Mouse (Mus musculus): ENCODE data around the gene Cts6. TPM values are rescaled to one million over a fixed set of nuclear protein-coding genes. Genes with fewer than 3 reads are reported as not detected.
A peak's percentile ranks its signal among the peaks of the same experiment; 100 is the strongest.
"Not testable (repeated sequence)": the region's sequence is repeated elsewhere in the genome, so short reads cannot be mapped to it uniquely, and the experiment has no call there.

Cts6 gene
- polyA plus RNA-seq (2016; fragmentation: Nextera tagmentation; extraction: Ambion mirVana): not detected in 2 replicates

- peaks cover 52% of the 10 kb centered on the region for H3K9me3 ChIP-seq
- H3K36me3 ChIP-seq (replicated peaks): no peaks in the 10 kb centered on the region
- H3K4me3 ChIP-seq: no peak within 1 kb of the TSS
- H3K4me1 ChIP-seq: no peaks in the 10 kb centered on the region
- no peak within 1 kb of the TSS for H3K27ac ChIP-seq (replicated peaks)
- DNase-seq (ENCODE audit: low spot score): no peak
- WGBS: 86% methylated on average over 3 of the region's 3 CpGs
- H3K27me3 ChIP-seq (replicated peaks; ENCODE audit: low read depth, poor library complexity, severe bottlenecking): no peaks in the 10 kb centered on the region
Measured at GRCm38 (mm10) chr13:61203310-61203709, at the start of gene Cts6. Cts6 (minus strand) TSS chr13:61203410.

- no peak overlapping the region for H3K27ac ChIP-seq (replicated peaks)
- no peaks in the 10 kb centered on the region for H3K36me3 ChIP-seq (replicated peaks)
- H3K9me3 ChIP-seq: peaks cover 20% of the 10 kb centered on the region
- H3K4me3 ChIP-seq: no peak overlapping the region
- WGBS: 60% methylated on average over 13 of the region's 13 CpGs
- H3K4me1 ChIP-seq: no peaks in the 10 kb centered on the region
- H3K27me3 ChIP-seq (replicated peaks; ENCODE audit: low read depth, poor library complexity, severe bottlenecking): no peaks in the 10 kb centered on the region
- peak; percentile 45 for DNase-seq (ENCODE audit: low spot score)
Measured at GRCm38 (mm10) chr13:61241076-61241947, 38.1 kb upstream of the Cts6 start.

GRCm38 (mm10) chr13:61185151-61185933 lies 17.9 kb downstream of the Cts6 start:
- H3K4me3 ChIP-seq: not testable (repeated sequence)
- peaks cover 24% of the 10 kb centered on the region; the same call in 1 of the 2 replicates for H3K9me3 ChIP-seq

GRCm38 (mm10) chr13:61164622-61165021 lies 38.6 kb downstream of the Cts6 start:
- no peak overlapping the region for H3K27ac ChIP-seq (replicated peaks)
- WGBS: 83% methylated on average over 4 of the region's 4 CpGs
- no peaks in the 10 kb centered on the region for H3K27me3 ChIP-seq (replicated peaks; ENCODE audit: low read depth, poor library complexity, severe bottlenecking)

More at GRCm38 (mm10) chr13:61185151-61185933, 17.9 kb downstream of the Cts6 start:
- not testable (repeated sequence) for DNase-seq (ENCODE audit: low spot score); H3K36me3 ChIP-seq (replicated peaks); H3K27ac ChIP-seq (replicated peaks); H3K27me3 ChIP-seq (replicated peaks; ENCODE audit: low read depth, poor library complexity, severe bottlenecking); H3K4me1 ChIP-seq
- WGBS: 83% methylated on average over 5 of the region's 5 CpGs

GRCm38 (mm10) chr13:61164156-61164555 lies 39.1 kb downstream of the Cts6 start, which contains the start of gene Ctsr:
Ctsr (minus strand) TSS chr13:61164256.
- 84% methylated on average over 1 of the region's 1 CpGs for WGBS
- Histone ChIP-seq H3K36me3 (replicated peaks) (no peaks in the 10 kb centered on the region), H3K9me3 (peaks cover 51% of the 10 kb centered on the region), H3K4me3 (no peak within 1 kb of the TSS), H3K27ac (replicated peaks) (no peak within 1 kb of the TSS), H3K4me1 (no peaks in the 10 kb centered on the region), H3K27me3 (replicated peaks; ENCODE audit: low read depth, poor library complexity, severe bottlenecking) (no peaks in the 10 kb centered on the region)
- no peak for DNase-seq (ENCODE audit: low spot score)

More at GRCm38 (mm10) chr13:61164622-61165021, 38.6 kb downstream of the Cts6 start:
- H3K4me3 ChIP-seq: no peak overlapping the region
- peaks cover 56% of the 10 kb centered on the region for H3K9me3 ChIP-seq
- H3K36me3 ChIP-seq (replicated peaks): no peaks in the 10 kb centered on the region
- no peaks in the 10 kb centered on the region for H3K4me1 ChIP-seq
- no peak for DNase-seq (ENCODE audit: low spot score)

Other genes starting within 250 kb of the Cts6 start
- not detected in 2 replicates for gene Ctsj, start 197.5 kb downstream of the Cts6 start, polyA plus RNA-seq (2016; fragmentation: Nextera tagmentation; extraction: Ambion mirVana)
- not detected in 2 replicates for gene Ctsq, start 162.8 kb downstream of the Cts6 start, polyA plus RNA-seq (2016; fragmentation: Nextera tagmentation; extraction: Ambion mirVana)
- gene Ctsr, start 39.2 kb downstream of the Cts6 start, polyA plus RNA-seq (2016; fragmentation: Nextera tagmentation; extraction: Ambion mirVana): not detected in 2 replicates
- gene Cts8, start 51.9 kb upstream of the Cts6 start, polyA plus RNA-seq (2016; fragmentation: Nextera tagmentation; extraction: Ambion mirVana): not detected in 2 replicates
- not detected in 2 replicates for gene Gm49398, start 85.4 kb upstream of the Cts6 start, polyA plus RNA-seq (2016; fragmentation: Nextera tagmentation; extraction: Ambion mirVana)
- gene Cts7, start 154.8 kb upstream of the Cts6 start, polyA plus RNA-seq (2016; fragmentation: Nextera tagmentation; extraction: Ambion mirVana): not detected in 2 replicates

Measured in embryonic facial prominence, embryonic 10.5 days (tissue).